Mouse (Mus musculus) CH12.LX (cell line): ENCODE results near the gene Slc38a3. TPM values are rescaled to one million over a fixed set of nuclear protein-coding genes. Genes with fewer than 3 reads are reported as not detected.

ENCODE experiments used
- DNase-seq: peaks from one replicate; pipeline ENCODE4 v3.0.0-alpha.2; 2013; ENCODE audit errors: extremely low read depth
- H3K27ac ChIP-seq: 2 replicates; pipeline ENCODE4 v1.5.1; 2012; ENCODE audit warnings: low read depth, mild to moderate bottlenecking, control low read depth, moderate library complexity; ENCODE audit not compliant: insufficient read depth
- H3K27me3 ChIP-seq: replicated peaks from 2 replicates; pipeline ENCODE3; 2012; ENCODE audit warnings: inconsistent platforms
- H3K36me3 ChIP-seq, 2 experiments: replicated peaks in 1 of 2; 2 replicates each; pipeline versions ENCODE3 to v1.6.1; 2012; ENCODE audit warnings: inconsistent platforms in 1 of 2, low read length in 1 of 2, mild to moderate bottlenecking in 1 of 2, mixed read lengths in 1 of 2, moderate library complexity in 1 of 2; ENCODE audit not compliant: control insufficient read depth in 1 of 2, insufficient read depth in 1 of 2
- H3K4me1 ChIP-seq, 2 experiments: 2 replicates each; pipeline ENCODE4 v1.6.1; 2012; ENCODE audit warnings: inconsistent platforms in 1 of 2, moderate library complexity in 1 of 2; ENCODE audit not compliant: insufficient read depth in 2 of 2, control insufficient read depth in 1 of 2
- H3K4me2 ChIP-seq: 2 replicates; pipeline ENCODE4 v1.6.1; 2012; ENCODE audit warnings: low read depth, mild to moderate bottlenecking, control low read depth; ENCODE audit not compliant: poor library complexity, insufficient read depth, severe bottlenecking
- H3K4me3 ChIP-seq, 3 experiments: fragments of 150-350 bp in 1 of 3; sonication (generic) in 1 of 3; replicated peaks in 1 of 3; 2 replicates each; pipeline versions ENCODE3 to v1.5.1; 2011 to 2012; ENCODE audit warnings: low read depth in 2 of 3, low read length in 2 of 3, mild to moderate bottlenecking in 2 of 3, moderate library complexity in 2 of 3, control low read depth in 1 of 3, improper control_type of control experiment in 1 of 3, inconsistent platforms in 1 of 3, mixed read lengths in 1 of 3; ENCODE audit not compliant: poor library complexity in 1 of 3
- H3K79me2 ChIP-seq: replicated peaks from 2 replicates; pipeline ENCODE4 v1.6.1; 2012; ENCODE audit warnings: mild to moderate bottlenecking, moderate library complexity; ENCODE audit not compliant: control insufficient read depth, poor library complexity, insufficient read depth, severe bottlenecking; ENCODE audit errors: extremely low read depth
- H3K9ac ChIP-seq: 2 replicates; pipeline ENCODE4 v1.6.1; 2012; ENCODE audit warnings: low read depth, mild to moderate bottlenecking, control low read depth, moderate library complexity; ENCODE audit not compliant: insufficient read depth
- H3K9me3 ChIP-seq: replicated peaks from 2 replicates; pipeline ENCODE3; 2012; ENCODE audit warnings: low read length, inconsistent platforms, mixed read lengths
- CHD1 ChIP-seq: IDR thresholded peaks from 2 replicates; pipeline ENCODE4 v1.6.1; 2012; ENCODE audit warnings: low read depth, low read length, improper control_type of control experiment, inconsistent platforms
- CHD2 ChIP-seq: IDR thresholded peaks from 2 replicates; pipeline ENCODE4 v1.6.1; 2011; ENCODE audit warnings: low read length, improper control_type of control experiment
- CTCF ChIP-seq, 2 experiments: IDR thresholded peaks in 1 of 2; conservative IDR thresholded peaks in 1 of 2; 2 replicates each; pipeline ENCODE4 v1.5.1; 2011 to 2012; ENCODE audit warnings: low read depth in 2 of 2, low read length in 2 of 2, improper control_type of control experiment in 1 of 2, inconsistent platforms in 1 of 2, mild to moderate bottlenecking in 1 of 2, moderate library complexity in 1 of 2
- ETS1 ChIP-seq: conservative IDR thresholded peaks from 2 replicates; pipeline ENCODE4 v1.6.1; 2012; ENCODE audit warnings: low read depth, mild to moderate bottlenecking, inconsistent platforms, low read length, improper control_type of control experiment, moderate library complexity
- GABPA ChIP-seq: IDR thresholded peaks from 2 replicates; pipeline ENCODE4 v1.6.1; 2012; ENCODE audit warnings: low read depth, low read length, improper control_type of control experiment, inconsistent platforms; ENCODE audit not compliant: insufficient replicate concordance
- HCFC1 ChIP-seq: IDR thresholded peaks from 2 replicates; pipeline ENCODE4 v1.6.1; 2012; ENCODE audit warnings: low read depth, mild to moderate bottlenecking, inconsistent platforms, low read length, improper control_type of control experiment
- IRF4 ChIP-seq: IDR thresholded peaks from 2 replicates; pipeline ENCODE4 v1.6.1; 2014; ENCODE audit warnings: low read depth, mild to moderate bottlenecking, inconsistent platforms, low read length, improper control_type of control experiment
- JUN ChIP-seq: IDR thresholded peaks from 2 replicates; pipeline ENCODE4 v1.6.1; 2011; ENCODE audit warnings: low read depth, mild to moderate bottlenecking, low read length, improper control_type of control experiment, moderate library complexity; ENCODE audit not compliant: insufficient read depth
- JUND ChIP-seq: conservative IDR thresholded peaks from 2 replicates; pipeline ENCODE4 v1.6.1; 2011; ENCODE audit warnings: low read depth, low read length, improper control_type of control experiment
- MAZ ChIP-seq: IDR thresholded peaks from 2 replicates; pipeline ENCODE4 v1.6.1; 2012; ENCODE audit warnings: low read depth, mild to moderate bottlenecking, inconsistent platforms, low read length, improper control_type of control experiment, moderate library complexity
- MEF2A ChIP-seq: IDR thresholded peaks from 2 replicates; pipeline ENCODE4 v1.6.1; 2014; ENCODE audit warnings: low read depth, mild to moderate bottlenecking, inconsistent platforms, low read length, improper control_type of control experiment, borderline replicate concordance
- MXI1 ChIP-seq: IDR thresholded peaks from 2 replicates; pipeline ENCODE4 v1.6.1; 2011; ENCODE audit warnings: mild to moderate bottlenecking, low read depth, low read length, improper control_type of control experiment
- MYC ChIP-seq: IDR thresholded peaks from 2 replicates; pipeline ENCODE4 v1.6.1; 2011; ENCODE audit warnings: low read depth, mild to moderate bottlenecking, improper control_type of control experiment, low read length
- NRF1 ChIP-seq: IDR thresholded peaks from 2 replicates; pipeline ENCODE4 v1.6.1; 2014; ENCODE audit warnings: low read depth, mild to moderate bottlenecking, inconsistent platforms, low read length, improper control_type of control experiment, moderate library complexity
- POLR2A ChIP-seq: IDR thresholded peaks from 2 replicates; pipeline ENCODE4 v1.6.1; 2011; ENCODE audit warnings: low read depth, mild to moderate bottlenecking, improper control_type of control experiment, low read length
- RCOR1 ChIP-seq: conservative IDR thresholded peaks from 2 replicates; pipeline ENCODE4 v1.6.1; 2012; ENCODE audit warnings: low read depth, mild to moderate bottlenecking, inconsistent platforms, low read length, improper control_type of control experiment
- SIN3A ChIP-seq: IDR thresholded peaks from 2 replicates; pipeline ENCODE4 v1.6.1; 2012; ENCODE audit warnings: low read length, improper control_type of control experiment, inconsistent platforms
- SMC3 ChIP-seq: IDR thresholded peaks from 2 replicates; pipeline ENCODE4 v1.6.1; 2011; ENCODE audit warnings: low read depth, low read length, improper control_type of control experiment
- TCF12 ChIP-seq: IDR thresholded peaks from 2 replicates; pipeline ENCODE4 v1.6.1; 2014; ENCODE audit warnings: low read depth, mild to moderate bottlenecking, inconsistent platforms, low read length, improper control_type of control experiment
- UBTF ChIP-seq: IDR thresholded peaks from 2 replicates; pipeline ENCODE4 v1.6.1; 2012; ENCODE audit warnings: low read depth, mild to moderate bottlenecking, inconsistent platforms, low read length, improper control_type of control experiment, moderate library complexity
- USF1 ChIP-seq: IDR thresholded peaks from 2 replicates; pipeline ENCODE4 v1.6.1; 2014; ENCODE audit warnings: low read depth, mild to moderate bottlenecking, inconsistent platforms, low read length, improper control_type of control experiment
- ZMIZ1 ChIP-seq: IDR thresholded peaks from 2 replicates; pipeline ENCODE4 v1.6.1; 2012; ENCODE audit warnings: low read depth, mild to moderate bottlenecking, inconsistent platforms, low read length, improper control_type of control experiment
- ZNF384 ChIP-seq: IDR thresholded peaks from 2 replicates; pipeline ENCODE4 v1.6.1; 2012; ENCODE audit warnings: low read depth, low read length, improper control_type of control experiment, inconsistent platforms
- dilution Hi-C: fragments of 300-500 bp; cut with MboI; formaldehyde crosslinking; loops from 2 replicates; pipeline ENCODE4 v1.14.3; 2020; ENCODE audit warnings: low sequenced_read_pairs; ENCODE audit not compliant: extremely low pct_unique_long_range_greater_than_20kb, extremely low pct_ligation_motif_present
- in situ Hi-C: fragments of 300-500 bp; cut with MboI; formaldehyde crosslinking; loops from 3 replicates; pipeline ENCODE4 v1.14.3; 2019; ENCODE audit warnings: low sequenced_read_pairs, low pct_ligation_motif_present, low pct_unique_long_range_greater_than_20kb, mixed read lengths
- polyA plus RNA-seq: library from polyadenylated mRNA; unstranded; fragments of >175 nt; gene quantifications from 2 replicates; pipeline ENCODE4 v1.2.1, GENCODE M21; 2012; ENCODE audit warnings: low read depth; ENCODE audit not compliant: insufficient read length
- total RNA-seq, 2 experiments: library from RNA; depleted of rRNA; stranded (reverse); fragments of 300-350 nt in 1 of 2; fragments of >200 nt in 1 of 2; gene quantifications; 2 replicates each; pipeline ENCODE4 v1.2.3; 2012 to 2014

The Slc38a3 gene
- total and polyA plus RNA-seq, 3 experiments = 0.04 TPM; not detected in 2

GRCm38 (mm10) chr9:107697811-107698521, 28.6 kb upstream of the Slc38a3 start:
- Histone ChIP-seq H3K27ac (no peak overlapping the region), H3K9ac (no peak overlapping the region)
- TF ChIP-seq IRF4 = no peak
- TF ChIP-seq SIN3A = no peak
- no peak for TF ChIP-seq UBTF
- no peak for TF ChIP-seq HCFC1
- no peak for TF ChIP-seq NRF1
- TF ChIP-seq CHD2 = no peak
- TF ChIP-seq USF1 = no peak
- no peak for TF ChIP-seq CTCF (conservative IDR thresholded peaks at IDR 0.05 in 1 of 2, IDR thresholded peaks at IDR 0.05 in 1 of 2; ENCODE audit: low read depth in 2 of 2, low read length in 2 of 2)
- TF ChIP-seq ETS1 = no peak
- no peak for TF ChIP-seq MYC
- TF ChIP-seq ZMIZ1 = no peak
- no peak for TF ChIP-seq GABPA
- TF ChIP-seq, all 38 proteins: peak for 0
- dilution Hi-C loops (no loop called here), in situ Hi-C loops (no loop called here)
- no peaks in the 10 kb centered on the region for H3K36me3 ChIP-seq
- no peak overlapping the region for H3K4me3 ChIP-seq
- H3K9me3 ChIP-seq = no peaks in the 10 kb centered on the region
- DNase-seq = no peak
- peaks cover 72% of the 10 kb centered on the region for H3K27me3 ChIP-seq
- peaks cover 8 to 37% of the 10 kb centered on the region in 2 experiments for H3K4me1 ChIP-seq
- no peak overlapping the region for H3K4me2 ChIP-seq
- H3K79me2 ChIP-seq = no peaks in the 10 kb centered on the region

GRCm38 (mm10) chr9:107696845-107697610, 27.7 kb upstream of the Slc38a3 start:
- Histone ChIP-seq H3K4me3 (no peak overlapping the region), H3K4me1 (peaks cover 8 to 39% of the 10 kb centered on the region in 2 experiments), H3K4me2 (no peak overlapping the region), H3K27me3 (peaks cover 72% of the 10 kb centered on the region), H3K36me3 (no peaks in the 10 kb centered on the region), H3K27ac (no peak overlapping the region), H3K9ac (no peak overlapping the region), H3K79me2 (no peaks in the 10 kb centered on the region), H3K9me3 (no peaks in the 10 kb centered on the region)
- DNase-seq = no peak
- dilution Hi-C loops (no loop called here), in situ Hi-C loops (no loop called here)
- TF ChIP-seq MYC (no peak), JUN (no peak), SMC3 (no peak), IRF4 (no peak), MAZ (no peak), ETS1 (no peak), CHD1 (no peak), ZNF384 (no peak), RCOR1 (no peak), JUND (no peak), NRF1 (no peak), USF1 (no peak), POLR2A (no peak), TCF12 (no peak), MEF2A (no peak), MXI1 (no peak)
